Mouse (Mus musculus) ES-Bruce4 (cell line): ENCODE measurements at regions not wholly inside any gene's neighbourhood (a gene's known extent, or its start where the extent isn't known, plus 50 kb on each side); places are given as distances from the start of the nearest gene placed in this dataset.

Source experiments
- CTCF ChIP-seq: IDR thresholded peaks from one replicate; pipeline ENCODE4 v1.8.1; 2011; ENCODE audit warnings: low read depth, low read length
- EP300 ChIP-seq: IDR thresholded peaks from 2 replicates; pipeline ENCODE4 v1.6.1; 2011; ENCODE audit warnings: low read depth, low read length; ENCODE audit not compliant: insufficient read depth
- POLR2A ChIP-seq: IDR thresholded peaks from one replicate; pipeline ENCODE4 v1.8.1; 2011; ENCODE audit warnings: low read length; ENCODE audit not compliant: insufficient read depth

- TF ChIP-seq POLR2A (no peak), CTCF (no peak), EP300 (no peak)
These were observed 139.4 kb upstream of the Smim23 start for GRCm38 (mm10) chr11:32963625-32964293.
